Mouse (Mus musculus): ENCODE results near the gene Gadd45b. TPM values are rescaled to one million over a fixed set of nuclear protein-coding genes. Genes with fewer than 3 reads are reported as not detected.
A peak's percentile ranks its signal among the peaks of the same experiment; 100 is the strongest.

The Gadd45b gene
- total and polyA plus RNA-seq, 3 experiments: 10.1 to 13.3 TPM; not detected in 1

DNA sequence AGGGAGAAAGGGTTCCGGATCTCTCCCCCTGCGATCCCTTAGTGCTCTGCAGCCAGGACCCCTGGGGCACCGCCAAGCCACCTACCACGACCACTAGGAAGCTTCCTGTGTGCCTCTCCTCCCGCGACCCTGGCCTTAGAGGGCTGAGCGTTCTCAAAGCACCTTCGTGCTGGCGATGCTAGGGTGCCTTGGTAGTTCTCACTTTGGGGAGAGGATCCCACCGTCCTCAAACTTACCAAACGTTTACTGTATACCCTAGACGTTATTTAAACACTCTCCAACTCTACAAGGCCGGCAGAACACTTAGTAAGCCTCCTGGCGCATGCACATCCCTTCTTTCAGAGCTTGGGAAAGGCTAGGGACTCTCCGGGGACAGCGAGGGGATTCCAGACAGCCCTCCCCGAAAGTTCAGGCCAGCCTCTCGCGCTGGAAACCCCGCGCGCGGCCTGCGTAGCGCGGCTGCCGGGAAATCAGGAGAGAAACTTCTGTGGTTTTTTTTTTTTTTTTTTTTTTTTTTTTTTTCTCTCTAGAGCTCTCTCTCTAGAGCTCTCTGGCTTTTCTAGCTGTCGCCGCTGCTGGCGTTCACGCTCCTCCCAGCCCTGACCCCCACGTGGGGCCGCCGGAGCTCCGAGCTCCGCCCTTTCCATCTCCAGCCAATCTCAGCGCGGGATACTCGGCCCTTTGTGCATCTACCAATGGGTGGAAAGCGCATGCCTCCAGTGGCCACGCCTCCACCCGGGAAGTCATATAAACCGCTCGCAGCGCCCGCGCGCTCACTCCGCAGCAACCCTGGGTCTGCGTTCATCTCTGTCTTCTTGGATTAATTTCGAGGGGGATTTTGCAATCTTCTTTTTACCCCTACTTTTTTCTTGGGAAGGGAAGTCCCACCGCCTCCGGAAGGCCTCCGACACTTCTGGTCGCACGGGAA is at the start of gene Gadd45b (continued):
- TF ChIP-seq NRF1 (IDR thresholded peaks at IDR 0.05; ENCODE audit: insufficient read depth, low read depth, low read length, poor library complexity, severe bottlenecking) (0 out of 2 replicates have a peak, but pooled peaks have one; percentile 31), TBP (IDR thresholded peaks at IDR 0.05; ENCODE audit: low read depth, low read length) (peak; percentile 99), SIN3A (IDR thresholded peaks at IDR 0.05; ENCODE audit: low read length) (peak; percentile 86), ZC3H11A (IDR thresholded peaks at IDR 0.05; ENCODE audit: low read depth, low read length) (no peak), KAT2A (conservative IDR thresholded peaks at IDR 0.05; ENCODE audit: low read depth, low read length) (peak; percentile 47; the same call in 1 of the 2 replicates)

DNA sequence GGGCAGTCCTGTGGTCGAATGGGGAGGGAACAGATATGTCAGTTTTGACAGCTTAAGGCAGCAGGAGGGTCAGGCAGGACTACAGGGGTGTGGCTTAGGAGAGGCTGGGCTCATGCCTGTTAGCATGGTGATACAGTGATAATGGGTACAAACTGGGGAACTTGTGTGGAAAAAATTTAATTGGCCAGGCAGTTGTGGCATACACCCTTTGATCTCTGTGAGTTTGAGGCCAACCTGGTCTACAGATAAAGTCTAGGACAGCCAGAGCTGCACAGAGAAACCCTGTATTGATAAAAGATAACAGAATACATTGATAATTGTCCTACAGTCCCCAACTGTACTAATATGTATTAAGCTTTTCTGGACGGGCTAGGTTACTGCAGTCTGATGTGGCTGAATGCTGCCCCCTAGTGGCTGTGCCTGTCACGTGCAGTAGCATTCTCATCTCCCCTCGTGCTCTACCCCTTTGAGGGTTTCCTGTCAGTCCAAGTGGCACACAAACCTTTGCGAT is 49.7 kb upstream of the Gadd45b start:
- H3K27ac ChIP-seq (ENCODE audit: control insufficient read depth, low read depth, low read length): no peak overlapping the region
- H3K9me3 ChIP-seq (replicated peaks; ENCODE audit: insufficient read depth, low read length): no peaks in the 10 kb centered on the region
- no peak overlapping the region for H3K9ac ChIP-seq (ENCODE audit: control insufficient read depth, low read depth, low read length, poor library complexity, severe bottlenecking)
- H3K36me3 ChIP-seq (ENCODE audit: control insufficient read depth in 1 of 2, insufficient read depth in 2 of 2, low read length in 2 of 2): no peaks in the 10 kb centered on the region
- H3K4me3 ChIP-seq (ENCODE audit: control insufficient read depth in 1 of 2, insufficient read depth in 1 of 2, low read depth in 2 of 2, low read length in 2 of 2): no peak overlapping the region
- H3K4me1 ChIP-seq (ENCODE audit: control insufficient read depth in 1 of 2, insufficient read depth in 2 of 2, low read length in 2 of 2): peaks cover 2 to 11% of the 10 kb centered on the region in 2 experiments; a peak in 3 of 4 replicates
- DNase-seq (ENCODE audit: low read depth, low spot score): peak; percentile 91
- no peaks in the 10 kb centered on the region for H3K79me2 ChIP-seq (ENCODE audit: control insufficient read depth, insufficient read depth, low read length, poor library complexity)
- no peaks in the 10 kb centered on the region for H3K27me3 ChIP-seq (ENCODE audit: control insufficient read depth in 1 of 2, insufficient read depth in 2 of 2, low read length in 2 of 2)
- TF ChIP-seq SIN3A (IDR thresholded peaks at IDR 0.05; ENCODE audit: low read length) (peak; percentile 71), GABPA (IDR thresholded peaks at IDR 0.05; ENCODE audit: low read depth, low read length) (no peak), GATA1 (IDR thresholded peaks at IDR 0.05; ENCODE audit: low read depth, low read length) (peak; percentile 43; the same call in 1 of the 2 replicates), POLR2AphosphoS2 (IDR thresholded peaks at IDR 0.05; ENCODE audit: low read length) (no peak), MAFK (IDR thresholded peaks at IDR 0.05; ENCODE audit: borderline replicate concordance, low read depth, low read length) (no peak), NRF1 (IDR thresholded peaks at IDR 0.05; ENCODE audit: insufficient read depth, low read depth, low read length, poor library complexity, severe bottlenecking) (0 out of 2 replicates have a peak, but pooled peaks have one; percentile 5), POLR2AphosphoS5 (IDR thresholded peaks at IDR 0.05; ENCODE audit: borderline replicate concordance, low read depth, low read length) (no peak), KAT2A (conservative IDR thresholded peaks at IDR 0.05; ENCODE audit: low read depth, low read length) (no peak), HCFC1 (IDR thresholded peaks at IDR 0.05; ENCODE audit: low read depth, low read length) (no peak), ELF1 (IDR thresholded peaks at IDR 0.05; ENCODE audit: low read depth, low read length) (no peak), POLR2A (IDR thresholded peaks at IDR 0.05; ENCODE audit: control insufficient read depth in 1 of 2, insufficient read depth in 1 of 2, low read depth in 1 of 2, low read length in 2 of 2, poor library complexity in 1 of 2) (no peak), CHD1 (IDR thresholded peaks at IDR 0.05; ENCODE audit: low read depth, low read length) (no peak), ETS1 (IDR thresholded peaks at IDR 0.05; ENCODE audit: low read depth, low read length) (no peak), CHD2 (IDR thresholded peaks at IDR 0.05; ENCODE audit: low read length) (no peak), MXI1 (IDR thresholded peaks at IDR 0.05; ENCODE audit: low read depth, low read length) (peak; percentile 79), TBP (IDR thresholded peaks at IDR 0.05; ENCODE audit: low read depth, low read length) (0 out of 2 replicates have a peak, but pooled peaks have one; percentile 27), ZKSCAN1 (IDR thresholded peaks at IDR 0.05; ENCODE audit: low read depth, low read length) (no peak), BHLHE40 (IDR thresholded peaks at IDR 0.05; ENCODE audit: borderline replicate concordance, low read depth, low read length) (peak; percentile 81; the same call in 1 of the 2 replicates), RCOR1 (IDR thresholded peaks at IDR 0.05; ENCODE audit: low read depth, low read length) (no peak), UBTF (IDR thresholded peaks at IDR 0.05; ENCODE audit: borderline replicate concordance, insufficient read depth, low read depth, low read length) (no peak), MYB (IDR thresholded peaks at IDR 0.05; ENCODE audit: low read depth, low read length) (no peak), USF1 (IDR thresholded peaks at IDR 0.05; ENCODE audit: low read depth, low read length) (peak; percentile 85), NELFE (IDR thresholded peaks at IDR 0.05; ENCODE audit: low read depth, low read length) (peak; percentile 12; the same call in 1 of the 2 replicates), MAZ (IDR thresholded peaks at IDR 0.05; ENCODE audit: low read depth, low read length) (no peak), JUND (IDR thresholded peaks at IDR 0.05; ENCODE audit: low read depth, low read length) (no peak), TCF12 (IDR thresholded peaks at IDR 0.05; ENCODE audit: low read depth, low read length) (no peak), ZC3H11A (IDR thresholded peaks at IDR 0.05; ENCODE audit: low read depth, low read length) (peak; percentile 88), USF2 (IDR thresholded peaks at IDR 0.05; ENCODE audit: borderline replicate concordance in 1 of 2, insufficient read depth in 1 of 2, low read depth in 1 of 2, low read length in 2 of 2) (no peak), RAD21 (IDR thresholded peaks at IDR 0.05; ENCODE audit: low read depth, low read length) (peak; percentile 90), ZNF384 (IDR thresholded peaks at IDR 0.05; ENCODE audit: low read depth, low read length) (no peak), MYC (IDR thresholded peaks at IDR 0.05; ENCODE audit: low read depth, low read length) (peak; percentile 97)
